Mouse (Mus musculus) ES-CJ7 (cell line): ENCODE measurements at regions not wholly inside any gene's neighbourhood (a gene's known extent, or its start where the extent isn't known, plus 50 kb on each side); places are given as distances from the start of the nearest gene placed in this dataset.

Experiments
- DNase-seq: peaks from one replicate; pipeline ENCODE4 v3.0.0; 2011; ENCODE audit warnings: low read depth, low spot score

GRCm38 (mm10) chr13:7233399-7233798 lies 584.8 kb upstream of the Pfkp start:
- no peak for DNase-seq

- no peak for DNase-seq
These were observed 558.1 kb upstream of the Pfkp start for GRCm38 (mm10) chr13:7206626-7207211.

- no peak for DNase-seq
These were observed 547.4 kb upstream of the Pfkp start for GRCm38 (mm10) chr13:7195990-7196389.

- DNase-seq, result no peak
These were observed 533.7 kb upstream of the Pfkp start for GRCm38 (mm10) chr13:7182216-7182751.

GRCm38 (mm10) chr13:7175561-7176160 lies 527.1 kb upstream of the Pfkp start:
- DNase-seq, result peak; percentile 63

- DNase-seq, result peak; percentile 71
These were observed 521.5 kb upstream of the Pfkp start for GRCm38 (mm10) chr13:7170035-7170434.

- DNase-seq, result no peak
These were observed 497.8 kb upstream of the Pfkp start for GRCm38 (mm10) chr13:7146337-7146736.

GRCm38 (mm10) chr13:7110572-7110971 lies 462.0 kb upstream of the Pfkp start:
- no peak for DNase-seq

- no peak for DNase-seq
These were observed 454.7 kb upstream of the Pfkp start for GRCm38 (mm10) chr13:7103289-7103688.

- no peak for DNase-seq
These were observed 444.6 kb upstream of the Pfkp start for GRCm38 (mm10) chr13:7093072-7093649.

GRCm38 (mm10) chr13:7090916-7091315 lies 442.3 kb upstream of the Pfkp start:
- no peak for DNase-seq

- no peak for DNase-seq
These were observed 417.6 kb upstream of the Pfkp start for GRCm38 (mm10) chr13:7066211-7066610.

GRCm38 (mm10) chr13:7063717-7064116 lies 415.1 kb upstream of the Pfkp start:
- no peak for DNase-seq

GRCm38 (mm10) chr13:7057545-7057944 lies 409.0 kb upstream of the Pfkp start:
- DNase-seq, result no peak
